Mouse (Mus musculus): Measurements from ENCODE around the gene Tgif2. TPM values are rescaled to one million over a fixed set of nuclear protein-coding genes. Genes with fewer than 3 reads are reported as not detected.
"Not testable (repeated sequence)": the region's sequence is repeated elsewhere in the genome, so short reads cannot be mapped to it uniquely, and the experiment has no call there.

Gene Tgif2
- under 1 TPM; 0.68 to 0.89 TPM for total RNA-seq (2021)
- long read RNA-seq, experiment 1, partial matches to known transcripts = 0 of 4 reads
- long read RNA-seq, experiment 1, other reads (novel, unspliced or antisense) = 4 of 4 reads
- long read RNA-seq, experiment 2, partial matches to known transcripts = 0 of 2 reads
- long read RNA-seq, experiment 2, other reads (novel, unspliced or antisense) = 2 of 2 reads

- peak in 1 of 2 experiments; percentile 23 for DNase-seq (ENCODE audit: extremely low spot score in 1 of 2, low spot score in 2 of 2)
- intact Hi-C loops (cut with DNase I) = no loop called here
- H3K4me3 ChIP-seq = peak within 1 kb of the TSS; percentile 50
- TF ChIP-seq CTCF (IDR thresholded peaks at IDR 0.05) = no peak
- H3K27ac ChIP-seq = no peak within 1 kb of the TSS
These were observed at the start of gene Tgif2 for GRCm38 (mm10) chr2:156839319-156840191. Gene Tgif2, plus strand, starts transcription at chr2:156840007.

- no peak for DNase-seq (ENCODE audit: extremely low spot score in 1 of 2, low spot score in 2 of 2)
- Histone ChIP-seq H3K27ac (no peak overlapping the region), H3K4me3 (no peak overlapping the region)
- intact Hi-C loops (cut with DNase I) = no loop called here
- no peak for TF ChIP-seq CTCF (IDR thresholded peaks at IDR 0.05)
These were observed 41.3 kb upstream of the Tgif2 start for GRCm38 (mm10) chr2:156798516-156798915.

GRCm38 (mm10) chr2:156801045-156801444 lies 38.8 kb upstream of the Tgif2 start:
- DNase-seq (ENCODE audit: extremely low spot score in 1 of 2, low spot score in 2 of 2) = no peak
- TF ChIP-seq CTCF (IDR thresholded peaks at IDR 0.05) = no peak
- Histone ChIP-seq H3K27ac (no peak overlapping the region), H3K4me3 (no peak overlapping the region)
- intact Hi-C loops (cut with DNase I) = loop anchor here (10.0 kb wide), 2 partner anchors 234 to 304 kb away; no protein-coding TSS in a partner anchor

- H3K27ac ChIP-seq; DNase-seq (ENCODE audit: extremely low spot score in 1 of 2, low spot score in 2 of 2); H3K4me3 ChIP-seq: not testable (repeated sequence)
- intact Hi-C loops (cut with DNase I) = loop anchor here (10.0 kb wide), 2 partner anchors 233 to 303 kb away; no protein-coding TSS in a partner anchor
These were observed 37.7 kb upstream of the Tgif2 start for GRCm38 (mm10) chr2:156802116-156802515.

- no peak for DNase-seq (ENCODE audit: extremely low spot score in 1 of 2, low spot score in 2 of 2)
- intact Hi-C loops (cut with DNase I) = loop anchor here (10.0 kb wide), 2 partner anchors 231 to 301 kb away; no protein-coding TSS in a partner anchor
- Histone ChIP-seq H3K27ac (no peak overlapping the region), H3K4me3 (no peak overlapping the region)
- TF ChIP-seq CTCF (IDR thresholded peaks at IDR 0.05) = no peak
These were observed 36.0 kb upstream of the Tgif2 start for GRCm38 (mm10) chr2:156803698-156804372.

- TF ChIP-seq CTCF (IDR thresholded peaks at IDR 0.05) = no peak
- intact Hi-C loops (cut with DNase I) = loop anchor here (10.0 kb wide), 2 partner anchors 230 to 300 kb away; no protein-coding TSS in a partner anchor
- Histone ChIP-seq H3K4me3 (no peak overlapping the region), H3K27ac (no peak overlapping the region)
- DNase-seq (ENCODE audit: extremely low spot score in 1 of 2, low spot score in 2 of 2) = no peak
These were observed 35.2 kb upstream of the Tgif2 start for GRCm38 (mm10) chr2:156804589-156804988.

- no peak for TF ChIP-seq CTCF (IDR thresholded peaks at IDR 0.05)
- no peak for DNase-seq (ENCODE audit: extremely low spot score in 1 of 2, low spot score in 2 of 2)
- H3K4me3 ChIP-seq = no peak overlapping the region
- no peak overlapping the region for H3K27ac ChIP-seq
- intact Hi-C loops (cut with DNase I) = loop anchor here (5.0 to 10.0 kb wide), 3 partner anchors 190 to 298 kb away; no protein-coding TSS in a partner anchor
These were observed 32.9 kb upstream of the Tgif2 start for GRCm38 (mm10) chr2:156806886-156807285.

- no peak overlapping the region for H3K4me3 ChIP-seq
- H3K27ac ChIP-seq = no peak overlapping the region
- peak; percentile 96 for TF ChIP-seq CTCF (IDR thresholded peaks at IDR 0.05)
- intact Hi-C loops (cut with DNase I) = loop anchor here (1.0 to 10.0 kb wide), 4 partner anchors 45 to 295 kb away; no protein-coding TSS in a partner anchor
- DNase-seq (ENCODE audit: extremely low spot score in 1 of 2, low spot score in 2 of 2) = peak; percentile 40 to 59
These were observed 30.2 kb upstream of the Tgif2 start for GRCm38 (mm10) chr2:156809579-156809978.

- no peak overlapping the region for H3K27ac ChIP-seq
- intact Hi-C loops (cut with DNase I) = no loop called here
- DNase-seq (ENCODE audit: extremely low spot score in 1 of 2, low spot score in 2 of 2) = no peak
These were observed 29.1 kb upstream of the Tgif2 start for GRCm38 (mm10) chr2:156810716-156811115.

GRCm38 (mm10) chr2:156811556-156811955 lies 28.3 kb upstream of the Tgif2 start:
- DNase-seq (ENCODE audit: extremely low spot score in 1 of 2, low spot score in 2 of 2) = no peak
- no peak for TF ChIP-seq CTCF (IDR thresholded peaks at IDR 0.05)
- Histone ChIP-seq H3K4me3 (no peak overlapping the region), H3K27ac (no peak overlapping the region)
- intact Hi-C loops (cut with DNase I) = no loop called here

More at GRCm38 (mm10) chr2:156810716-156811115, 29.1 kb upstream of the Tgif2 start:
- TF ChIP-seq CTCF (IDR thresholded peaks at IDR 0.05) = no peak
- H3K4me3 ChIP-seq = no peak overlapping the region

GRCm38 (mm10) chr2:156814344-156814801 lies 25.4 kb upstream of the Tgif2 start:
- H3K4me3 ChIP-seq = no peak overlapping the region
- no peak overlapping the region for H3K27ac ChIP-seq
- intact Hi-C loops (cut with DNase I) = no loop called here
- no peak for TF ChIP-seq CTCF (IDR thresholded peaks at IDR 0.05)
- DNase-seq (ENCODE audit: extremely low spot score in 1 of 2, low spot score in 2 of 2) = no peak

Measured in left cerebral cortex, adult 2 months (tissue).